Mouse (Mus musculus) ES-Bruce4 (cell line): ENCODE results near the gene Ankrd13b.

ENCODE experiments used
- CTCF ChIP-seq: IDR thresholded peaks from one replicate; pipeline ENCODE4 v1.8.1; 2011; ENCODE audit warnings: low read depth, low read length
- POLR2A ChIP-seq: IDR thresholded peaks from one replicate; pipeline ENCODE4 v1.8.1; 2011; ENCODE audit warnings: low read length; ENCODE audit not compliant: insufficient read depth

DNA sequence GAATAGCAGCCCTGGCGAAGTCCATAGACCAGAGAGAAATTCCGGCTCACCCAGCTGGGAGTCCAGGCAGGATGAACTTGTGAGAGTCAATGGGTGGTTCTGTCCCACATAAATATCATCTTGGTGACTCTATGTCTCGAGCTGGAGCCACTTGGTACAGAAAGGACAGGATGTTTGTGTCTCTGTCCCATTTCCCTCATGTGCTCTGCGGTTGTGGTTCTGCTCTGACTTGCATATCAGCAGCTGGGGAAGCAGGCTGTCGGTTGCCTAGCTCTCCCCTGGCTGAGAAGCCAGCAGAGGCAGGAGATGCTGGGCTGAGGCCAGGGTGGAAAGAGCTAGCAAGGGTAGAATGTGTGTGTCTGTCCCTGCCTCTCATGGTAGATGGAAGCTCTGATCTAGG lies 29.6 kb upstream of the Ankrd13b start, which contains the start of gene Gm10392:
- TF ChIP-seq CTCF (no peak), POLR2A (no peak)
